Mouse (Mus musculus): ENCODE measurements around the gene Meox2. TPM values are rescaled to one million over a fixed set of nuclear protein-coding genes. Genes with fewer than 3 reads are reported as not detected.
"Not testable (repeated sequence)": the region's sequence is repeated elsewhere in the genome, so short reads cannot be mapped to it uniquely, and the experiment has no call there.

Meox2 gene
- polyA plus RNA-seq (2015; fragmentation: Nextera tagmentation; extraction: Ambion mirVana), result 51.1 and 58.5 TPM in 2 replicates

DNA sequence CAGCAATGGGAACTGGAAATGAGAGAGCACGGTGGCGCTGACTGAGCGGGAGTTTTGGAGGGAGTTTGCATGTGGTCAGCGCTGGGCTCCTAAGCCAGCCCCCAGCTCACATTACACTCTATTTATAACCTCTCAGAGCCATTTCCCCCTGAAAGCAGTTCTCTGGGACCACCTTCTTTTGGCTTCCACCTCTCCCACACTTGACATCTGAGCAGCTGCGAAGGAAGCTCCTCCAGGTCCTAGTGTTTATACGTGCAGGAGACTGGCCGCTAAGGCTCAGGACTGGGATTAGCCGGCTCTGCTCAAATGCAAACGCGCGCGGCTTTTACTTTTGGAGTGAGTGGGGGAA is at the start of gene Meox2:
Gene Meox2 (plus strand): TSS at position 151 of the 349 bp plus-strand sequence.
- H3K9me3 ChIP-seq, result no peaks in the 10 kb centered on the region
- peak within 1 kb of the TSS; percentile 93 for H3K27ac ChIP-seq
- H3K4me3 ChIP-seq, result peak within 1 kb of the TSS; percentile 54
- peaks cover 10% of the 10 kb centered on the region; the same call in 1 of the 2 replicates for H3K4me1 ChIP-seq
- ATAC-seq (ENCODE audit: insufficient number of reproducible peaks, low FRiP score, low TSS enrichment, low read depth), result peak; percentile 94
- peak within 1 kb of the TSS; percentile 74 for H3K9ac ChIP-seq
- peaks cover 9% of the 10 kb centered on the region; the same call in 1 of the 2 replicates for H3K27me3 ChIP-seq
- H3K36me3 ChIP-seq, result no peaks in the 10 kb centered on the region
- under 1% methylated on average over 12 of the region's 12 CpGs for WGBS
- H3K4me2 ChIP-seq, result peak within 1 kb of the TSS; percentile 65

DNA sequence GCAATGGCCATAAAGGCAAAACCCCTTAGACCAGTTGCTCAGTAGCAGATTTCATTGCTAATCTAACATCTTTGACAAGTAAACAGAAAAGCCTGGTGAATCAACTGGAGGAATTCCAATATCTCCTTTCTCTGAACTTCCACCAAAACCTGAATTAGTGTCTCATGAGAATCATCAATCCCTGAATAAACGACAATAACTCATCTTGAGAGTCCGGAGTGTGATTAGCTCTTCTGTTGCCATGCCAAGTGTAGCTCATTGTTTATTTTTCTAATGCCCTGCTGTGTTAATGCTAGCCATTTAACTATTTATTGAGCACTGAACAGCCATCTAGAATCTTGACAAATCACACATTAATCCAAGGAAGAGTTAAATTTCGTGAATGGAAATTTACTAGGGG is 35.7 kb upstream of the Meox2 start:
- no peak overlapping the region for H3K4me3 ChIP-seq
- no peaks in the 10 kb centered on the region for H3K9me3 ChIP-seq
- no peaks in the 10 kb centered on the region for H3K36me3 ChIP-seq
- no peak overlapping the region for H3K4me2 ChIP-seq
- WGBS, result 47% methylated on average over 3 of the region's 3 CpGs
- no peak for ATAC-seq (ENCODE audit: insufficient number of reproducible peaks, low FRiP score, low TSS enrichment, low read depth)
- H3K4me1 ChIP-seq, result no peaks in the 10 kb centered on the region
- H3K9ac ChIP-seq, result no peak overlapping the region
- no peaks in the 10 kb centered on the region for H3K27me3 ChIP-seq
- H3K27ac ChIP-seq, result no peak overlapping the region

DNA sequence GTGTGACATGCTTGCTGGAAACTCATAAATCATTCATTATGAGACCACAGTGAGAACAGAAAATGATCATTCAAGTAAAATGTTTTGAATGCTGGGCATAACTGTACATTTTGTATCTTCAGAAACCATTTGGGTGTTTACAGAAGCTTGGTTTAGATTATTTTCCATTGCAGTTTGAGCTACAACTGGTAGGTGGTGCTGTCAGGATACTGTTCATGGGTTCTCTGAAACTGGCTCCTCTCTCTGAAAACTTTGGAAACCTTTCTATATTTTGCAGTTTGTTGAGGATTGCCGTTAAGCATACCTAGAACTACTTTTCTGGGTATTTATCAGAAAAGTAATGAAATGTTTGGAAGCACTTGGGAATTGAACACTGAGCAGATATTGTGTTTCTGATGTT is 31.0 kb upstream of the Meox2 start:
- no peaks in the 10 kb centered on the region for H3K4me1 ChIP-seq
- no peak for ATAC-seq (ENCODE audit: insufficient number of reproducible peaks, low FRiP score, low TSS enrichment, low read depth)
- H3K27ac ChIP-seq, result no peak overlapping the region
- no peaks in the 10 kb centered on the region for H3K27me3 ChIP-seq
- no peaks in the 10 kb centered on the region for H3K36me3 ChIP-seq
- H3K9me3 ChIP-seq, result no peaks in the 10 kb centered on the region
- H3K4me3 ChIP-seq, result no peak overlapping the region
- H3K9ac ChIP-seq, result no peak overlapping the region
- WGBS, result 21% methylated on average over 1 of the region's 1 CpGs
- H3K4me2 ChIP-seq, result no peak overlapping the region

DNA sequence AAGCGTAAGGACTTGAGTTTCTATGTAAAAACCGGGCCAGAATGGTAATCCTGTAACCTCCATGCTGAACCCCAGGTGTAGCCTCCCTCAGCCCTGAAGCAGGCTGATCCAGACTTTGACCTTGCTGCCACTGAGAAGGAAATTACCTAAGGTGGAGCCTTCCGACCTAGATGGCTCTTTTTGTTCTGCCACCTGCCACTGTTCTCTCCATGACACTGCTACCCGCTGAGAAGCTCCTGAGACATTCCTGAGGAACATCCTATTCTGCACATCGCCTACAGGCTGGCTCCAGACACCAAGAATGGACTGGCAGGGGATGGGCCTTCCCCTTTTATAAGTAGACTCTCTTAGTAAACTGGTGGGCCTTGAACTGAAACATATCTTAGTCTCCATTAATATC is 28.3 kb upstream of the Meox2 start:
- not testable (repeated sequence) for H3K4me3 ChIP-seq; H3K27me3 ChIP-seq; H3K36me3 ChIP-seq; H3K9me3 ChIP-seq; H3K4me1 ChIP-seq; H3K4me2 ChIP-seq; H3K9ac ChIP-seq; ATAC-seq (ENCODE audit: insufficient number of reproducible peaks, low FRiP score, low TSS enrichment, low read depth); H3K27ac ChIP-seq
- WGBS, result 69% methylated on average over 5 of the region's 5 CpGs

DNA sequence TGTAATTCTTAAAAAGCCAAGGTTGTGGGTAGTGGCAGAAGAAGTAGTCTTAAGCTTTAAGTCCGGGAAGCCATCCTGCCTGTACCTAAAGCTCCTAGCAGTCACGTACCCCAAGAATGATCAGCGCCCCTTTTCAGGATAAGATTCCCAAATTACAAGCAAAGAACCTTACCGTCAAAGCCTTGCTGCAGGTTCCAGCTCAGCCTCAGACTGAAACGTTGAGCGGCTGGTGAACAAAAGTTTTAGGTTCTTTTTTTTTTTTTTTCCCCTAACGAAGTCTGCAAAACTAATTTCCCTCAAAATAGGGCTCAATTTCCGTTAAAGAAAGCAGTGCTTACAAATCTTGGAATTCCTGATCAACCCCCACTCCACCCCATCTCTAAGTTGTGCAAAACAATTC is 1.8 kb upstream of the Meox2 start:
- H3K4me1 ChIP-seq, result peaks cover 10% of the 10 kb centered on the region; the same call in 1 of the 2 replicates
- no peaks in the 10 kb centered on the region for H3K9me3 ChIP-seq
- 38% methylated on average over 8 of the region's 8 CpGs for WGBS
- no peak overlapping the region for H3K4me3 ChIP-seq
- no peak overlapping the region for H3K9ac ChIP-seq
- H3K27me3 ChIP-seq, result peaks cover 9% of the 10 kb centered on the region; the same call in 1 of the 2 replicates
- no peak overlapping the region for H3K27ac ChIP-seq
- H3K36me3 ChIP-seq, result no peaks in the 10 kb centered on the region
- no peak overlapping the region for H3K4me2 ChIP-seq
- no peak for ATAC-seq (ENCODE audit: insufficient number of reproducible peaks, low FRiP score, low TSS enrichment, low read depth)

DNA sequence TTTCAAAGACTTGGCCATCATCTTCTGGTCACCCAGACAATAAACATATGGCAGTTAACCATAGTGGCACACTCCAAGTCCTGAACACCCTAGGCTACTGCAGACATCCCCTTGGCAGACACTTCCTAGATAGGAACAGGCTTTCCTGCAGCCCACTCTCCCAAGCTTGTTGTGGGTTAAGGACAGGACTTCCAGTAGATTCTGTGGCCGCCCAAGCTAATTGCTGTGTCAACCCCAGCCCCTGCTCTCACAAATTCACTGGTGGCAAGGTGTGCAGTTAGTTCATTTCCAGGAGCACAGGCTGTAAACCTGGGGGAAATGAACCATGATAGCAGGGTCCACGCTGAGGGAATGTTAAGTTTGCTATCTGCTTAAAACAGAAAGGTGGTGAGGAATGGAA is 1.2 kb upstream of the Meox2 start:
- ATAC-seq (ENCODE audit: insufficient number of reproducible peaks, low FRiP score, low TSS enrichment, low read depth), result no peak
- H3K9me3 ChIP-seq, result no peaks in the 10 kb centered on the region
- H3K4me1 ChIP-seq, result peaks cover 10% of the 10 kb centered on the region; the same call in 1 of the 2 replicates
- peak overlapping the region; percentile 93; the same call in 1 of the 2 replicates for H3K27ac ChIP-seq
- H3K4me3 ChIP-seq, result peak overlapping the region; percentile 54
- H3K4me2 ChIP-seq, result peak overlapping the region; percentile 65
- 41% methylated on average over 2 of the region's 2 CpGs for WGBS
- H3K36me3 ChIP-seq, result no peaks in the 10 kb centered on the region
- H3K27me3 ChIP-seq, result peaks cover 9% of the 10 kb centered on the region; the same call in 1 of the 2 replicates
- H3K9ac ChIP-seq, result no peak overlapping the region

DNA sequence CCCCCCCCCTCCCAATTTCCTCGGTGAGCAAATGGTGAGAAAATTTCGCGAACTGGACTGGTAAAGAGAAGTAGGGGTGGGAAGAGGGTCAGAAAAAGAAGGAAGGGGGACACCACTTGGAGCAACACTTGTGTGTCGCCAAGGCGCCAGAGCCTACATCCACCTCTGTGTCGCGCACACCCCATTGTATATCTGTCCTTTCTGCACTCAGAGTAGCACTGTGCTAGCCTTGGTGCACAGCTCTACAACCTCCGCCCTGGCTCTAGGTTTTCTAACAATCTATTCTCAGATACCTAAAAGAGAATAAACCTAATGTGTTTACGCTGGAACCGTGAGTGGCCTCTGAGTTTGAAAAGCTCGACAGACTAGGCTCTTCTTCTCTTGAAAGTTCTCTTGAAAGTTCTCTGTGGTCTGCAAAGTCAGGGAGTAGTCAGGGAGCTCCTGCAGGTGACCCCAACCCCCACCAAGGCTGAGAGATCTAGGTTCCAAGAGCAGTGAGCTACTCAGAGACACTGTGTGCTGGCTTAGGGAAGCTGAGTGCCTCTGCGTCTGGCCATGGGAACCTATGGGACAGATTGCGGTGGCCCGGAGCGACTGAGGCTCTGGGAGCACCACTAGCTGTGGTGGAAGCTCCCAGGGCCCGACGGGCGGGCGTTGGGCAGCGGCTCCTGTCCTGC is 489 bp upstream of the Meox2 start:
- Histone ChIP-seq H3K9ac (peak overlapping the region; percentile 42; the same call in 1 of the 2 replicates), H3K4me3 (peak overlapping the region; percentile 54), H3K4me2 (peak overlapping the region; percentile 65), H3K27me3 (peaks cover 9% of the 10 kb centered on the region; the same call in 1 of the 2 replicates), H3K27ac (peak overlapping the region; percentile 93), H3K9me3 (no peaks in the 10 kb centered on the region), H3K36me3 (no peaks in the 10 kb centered on the region), H3K4me1 (peaks cover 10% of the 10 kb centered on the region; the same call in 1 of the 2 replicates)
- peak; percentile 59; the same call in 1 of the 2 replicates for ATAC-seq (ENCODE audit: insufficient number of reproducible peaks, low FRiP score, low TSS enrichment, low read depth)
- 17% methylated on average over 20 of the region's 20 CpGs for WGBS

DNA sequence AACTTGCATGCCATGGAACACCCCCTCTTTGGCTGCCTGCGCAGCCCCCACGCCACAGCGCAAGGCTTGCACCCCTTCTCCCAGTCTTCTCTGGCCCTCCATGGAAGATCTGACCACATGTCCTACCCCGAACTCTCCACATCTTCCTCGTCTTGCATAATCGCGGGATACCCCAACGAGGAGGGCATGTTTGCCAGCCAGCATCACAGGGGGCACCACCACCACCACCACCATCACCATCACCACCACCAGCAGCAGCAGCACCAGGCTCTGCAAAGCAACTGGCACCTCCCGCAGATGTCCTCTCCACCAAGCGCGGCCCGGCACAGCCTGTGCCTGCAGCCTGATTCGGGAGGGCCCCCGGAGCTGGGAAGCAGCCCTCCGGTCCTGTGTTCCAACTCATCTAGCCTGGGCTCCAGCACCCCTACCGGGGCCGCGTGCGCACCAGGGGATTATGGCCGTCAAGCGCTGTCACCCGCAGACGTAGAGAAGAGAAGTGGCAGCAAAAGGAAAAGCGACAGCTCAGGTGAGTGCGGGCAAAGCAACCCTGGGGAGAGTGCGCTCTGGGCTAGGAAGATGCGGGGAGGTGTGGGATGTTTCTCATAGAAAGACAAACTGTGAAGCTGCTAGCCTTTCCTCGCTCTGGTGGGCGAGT is 606 bp downstream of the Meox2 start:
- Histone ChIP-seq H3K4me1 (peaks cover 10% of the 10 kb centered on the region; the same call in 1 of the 2 replicates), H3K9me3 (no peaks in the 10 kb centered on the region), H3K27me3 (peaks cover 9% of the 10 kb centered on the region; the same call in 1 of the 2 replicates), H3K4me3 (peak overlapping the region; percentile 54), H3K4me2 (peak overlapping the region; percentile 65), H3K36me3 (no peaks in the 10 kb centered on the region), H3K27ac (peak overlapping the region; percentile 93), H3K9ac (peak overlapping the region; percentile 74)
- ATAC-seq (ENCODE audit: insufficient number of reproducible peaks, low FRiP score, low TSS enrichment, low read depth), result 0 out of 2 replicates have a peak, but pooled peaks have one; percentile 27
- WGBS, result under 1% methylated on average over 29 of the region's 29 CpGs

DNA sequence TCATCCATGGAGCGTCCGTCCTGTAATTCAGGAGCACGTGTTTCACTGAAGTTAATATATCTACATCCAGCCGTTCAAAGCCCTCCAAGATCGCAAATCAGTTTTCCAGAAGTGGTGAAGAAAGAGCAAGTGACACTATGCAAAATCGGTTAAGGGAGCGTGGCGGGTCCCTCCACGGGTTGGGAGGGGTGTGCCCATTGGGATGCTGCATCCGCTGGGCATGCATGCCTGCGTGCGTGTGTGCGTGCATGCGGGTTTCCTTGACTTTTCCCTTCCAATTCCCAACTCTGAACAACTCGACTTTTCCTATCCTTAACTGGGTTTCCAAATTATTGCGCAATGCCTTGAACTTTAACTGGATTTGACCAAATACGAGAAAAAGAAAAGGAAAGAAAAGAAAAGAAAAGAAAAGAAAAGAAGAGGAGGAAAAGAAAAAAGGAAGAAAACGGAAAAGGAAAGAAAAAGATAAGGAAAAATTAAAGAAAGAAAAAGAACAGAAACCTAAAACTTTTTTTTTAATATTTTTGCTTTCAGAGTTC is 1.2 kb downstream of the Meox2 start:
- no peaks in the 10 kb centered on the region for H3K36me3 ChIP-seq
- H3K27me3 ChIP-seq, result peaks cover 9% of the 10 kb centered on the region; the same call in 1 of the 2 replicates
- ATAC-seq (ENCODE audit: insufficient number of reproducible peaks, low FRiP score, low TSS enrichment, low read depth), result no peak
- H3K4me3 ChIP-seq, result peak overlapping the region; percentile 54
- peak overlapping the region; percentile 74 for H3K9ac ChIP-seq
- H3K4me2 ChIP-seq, result peak overlapping the region; percentile 65
- H3K4me1 ChIP-seq, result peaks cover 10% of the 10 kb centered on the region; the same call in 1 of the 2 replicates
- 4% methylated on average over 18 of the region's 18 CpGs for WGBS
- peak overlapping the region; percentile 93 for H3K27ac ChIP-seq
- H3K9me3 ChIP-seq, result no peaks in the 10 kb centered on the region

DNA sequence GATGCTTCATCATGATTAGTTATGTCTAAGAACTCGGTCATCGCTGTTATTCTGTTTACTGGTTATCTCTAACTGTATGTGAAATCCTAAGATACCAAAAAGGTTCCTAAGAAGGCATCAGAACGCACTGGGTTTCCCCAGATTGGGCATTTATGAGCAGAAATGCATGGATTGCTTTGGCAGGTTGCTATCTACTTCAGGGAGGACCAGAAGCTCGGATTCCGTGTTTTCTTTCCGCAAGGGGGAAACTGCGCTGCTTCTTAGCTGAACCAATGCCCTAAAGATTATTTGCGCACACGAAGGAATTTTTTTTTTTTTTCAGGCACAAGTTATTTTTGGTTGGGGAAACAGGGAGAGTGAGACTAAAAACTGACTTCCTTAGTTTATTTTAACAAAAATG is 2.6 kb downstream of the Meox2 start:
- Histone ChIP-seq H3K4me3 (peak overlapping the region; percentile 40), H3K27ac (peak overlapping the region; percentile 77), H3K4me1 (peaks cover 10% of the 10 kb centered on the region; the same call in 1 of the 2 replicates), H3K27me3 (peaks cover 9% of the 10 kb centered on the region; the same call in 1 of the 2 replicates), H3K4me2 (peak overlapping the region; percentile 32), H3K9me3 (no peaks in the 10 kb centered on the region), H3K36me3 (no peaks in the 10 kb centered on the region), H3K9ac (peak overlapping the region; percentile 23; the same call in 1 of the 2 replicates)
- WGBS, result 34% methylated on average over 9 of the region's 9 CpGs
- no peak for ATAC-seq (ENCODE audit: insufficient number of reproducible peaks, low FRiP score, low TSS enrichment, low read depth)

DNA sequence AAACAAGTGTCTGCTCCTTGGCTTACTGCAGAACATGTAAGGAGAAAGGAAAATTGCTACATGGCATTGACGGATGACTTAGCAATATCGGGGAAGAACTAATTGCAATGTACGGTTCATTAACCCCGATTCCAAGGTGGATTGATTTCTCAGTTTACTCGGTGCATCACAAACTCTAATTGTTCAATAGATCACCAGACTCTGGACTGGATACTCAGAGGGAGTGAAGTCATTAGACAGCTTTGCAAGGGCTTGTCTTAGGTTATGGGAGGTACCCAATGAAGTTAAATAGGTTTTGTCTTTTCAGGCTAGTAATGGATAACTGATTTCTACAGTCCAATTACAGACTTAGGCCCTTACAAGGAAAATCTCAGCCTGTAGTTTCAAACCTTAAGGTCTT is 10.9 kb downstream of the Meox2 start:
- Histone ChIP-seq H3K9ac (no peak overlapping the region), H3K9me3 (no peaks in the 10 kb centered on the region), H3K4me3 (no peak overlapping the region), H3K4me1 (no peaks in the 10 kb centered on the region), H3K27me3 (no peaks in the 10 kb centered on the region), H3K4me2 (no peak overlapping the region), H3K36me3 (no peaks in the 10 kb centered on the region), H3K27ac (no peak overlapping the region)
- no peak for ATAC-seq (ENCODE audit: insufficient number of reproducible peaks, low FRiP score, low TSS enrichment, low read depth)
- WGBS, result 65% methylated on average over 5 of the region's 5 CpGs

DNA sequence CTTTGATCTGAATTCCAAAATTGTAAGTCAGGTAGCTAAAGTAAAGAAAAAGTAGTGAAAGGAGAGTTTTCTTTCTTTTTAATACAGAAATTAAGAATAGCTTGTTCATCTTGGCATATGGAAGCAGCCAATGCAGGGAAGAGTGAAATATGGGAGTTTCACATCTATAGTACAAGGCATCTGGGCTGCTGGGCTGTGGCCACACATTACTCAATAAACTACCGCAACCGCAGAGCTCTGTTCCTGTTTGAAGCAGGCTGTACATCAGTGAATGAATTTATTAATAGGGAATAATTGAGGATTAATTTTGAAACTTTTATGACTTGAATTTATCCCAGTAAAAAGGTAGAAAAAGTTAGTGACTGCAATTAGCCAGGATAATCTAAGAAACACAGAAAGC is 15.4 kb downstream of the Meox2 start:
- Histone ChIP-seq H3K27ac (no peak overlapping the region), H3K4me1 (no peaks in the 10 kb centered on the region), H3K9ac (no peak overlapping the region), H3K4me3 (no peak overlapping the region), H3K4me2 (no peak overlapping the region), H3K27me3 (no peaks in the 10 kb centered on the region), H3K36me3 (no peaks in the 10 kb centered on the region), H3K9me3 (no peaks in the 10 kb centered on the region)
- 37% methylated on average over 2 of the region's 2 CpGs for WGBS
- ATAC-seq (ENCODE audit: insufficient number of reproducible peaks, low FRiP score, low TSS enrichment, low read depth), result no peak
